Mouse (Mus musculus): Measurements from ENCODE around the gene Pygl.
"Not testable (repeated sequence)": the region's sequence is repeated elsewhere in the genome, so short reads cannot be mapped to it uniquely, and the experiment has no call there.

Pygl gene

DNA sequence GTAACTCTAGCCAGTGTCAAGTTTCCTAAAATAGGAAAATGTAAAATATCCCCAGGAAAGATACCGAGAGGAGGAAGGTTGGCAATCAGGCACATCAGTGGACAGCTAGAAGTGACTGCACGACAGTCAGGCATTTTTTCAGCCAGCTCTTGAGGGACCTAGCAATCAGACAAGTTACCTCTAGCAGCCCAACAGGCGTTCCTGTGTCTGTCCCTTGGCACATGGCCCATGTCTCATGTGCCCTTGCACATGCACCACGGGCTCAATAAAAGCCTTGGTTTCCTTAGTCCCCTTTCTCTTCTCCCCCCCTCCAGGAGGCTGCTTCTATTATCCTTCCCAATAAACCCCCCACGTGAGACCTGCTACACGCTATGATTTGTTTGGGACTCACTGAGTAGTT lies 75.1 kb downstream of the Pygl start:
- DNase-seq (ENCODE audit: low spot score): no peak

DNA sequence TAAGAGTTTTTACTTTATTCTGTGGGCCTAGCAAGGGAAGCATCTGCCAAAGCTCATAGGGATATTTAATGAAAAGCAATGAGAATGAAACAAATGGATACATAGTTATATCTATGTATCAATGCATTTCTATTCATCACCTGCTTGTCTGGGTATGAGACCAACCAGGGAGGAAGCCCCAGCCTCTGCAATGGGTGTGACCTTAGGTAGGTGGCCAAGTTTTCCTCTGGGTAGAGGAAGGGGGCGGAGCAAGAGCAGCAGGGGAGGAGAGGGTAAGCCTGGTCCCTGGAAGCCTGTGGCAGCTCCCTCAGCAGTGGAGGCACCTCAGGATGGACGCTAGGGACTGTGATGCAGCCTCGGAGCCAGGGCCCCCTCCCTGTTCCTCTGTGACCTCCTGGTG lies 77.4 kb downstream of the Pygl start, which contains the start of gene Abhd12b:
Gene Abhd12b, plus strand, starts transcription at position 301 of the 400 bp plus-strand sequence.
- DNase-seq (ENCODE audit: low spot score): no peak

DNA sequence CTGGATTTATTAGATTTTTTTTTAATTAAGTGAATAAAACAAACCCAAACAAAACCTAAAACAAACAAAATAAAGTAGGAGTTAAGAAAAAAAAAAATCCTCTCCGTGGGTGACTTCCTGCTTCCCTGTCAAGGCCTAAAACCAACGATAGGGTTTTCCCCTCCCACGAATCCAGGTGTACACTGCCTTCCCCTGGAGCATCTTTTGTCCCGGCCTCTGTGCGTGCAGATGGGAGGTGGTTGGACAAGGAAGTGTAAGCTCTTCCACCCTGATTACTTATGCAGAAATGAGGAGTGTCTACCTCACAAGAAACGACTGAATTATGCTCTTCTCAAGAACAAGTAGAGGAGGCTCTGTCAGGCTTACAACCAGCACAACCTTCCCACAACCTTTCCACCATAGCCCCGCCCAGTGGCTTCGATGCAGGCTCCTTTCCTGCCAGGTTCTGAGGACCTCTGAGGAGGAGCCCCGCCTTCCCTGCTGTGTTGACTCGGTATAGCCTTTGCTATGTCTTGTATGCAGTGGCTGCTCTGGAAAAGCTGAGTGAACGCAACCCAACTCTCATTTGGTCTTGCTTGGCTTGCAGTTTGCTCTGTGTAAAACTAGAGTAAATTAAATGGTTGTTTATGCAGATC lies 82.5 kb downstream of the Pygl start:
- no peak for DNase-seq (ENCODE audit: low spot score)

DNA sequence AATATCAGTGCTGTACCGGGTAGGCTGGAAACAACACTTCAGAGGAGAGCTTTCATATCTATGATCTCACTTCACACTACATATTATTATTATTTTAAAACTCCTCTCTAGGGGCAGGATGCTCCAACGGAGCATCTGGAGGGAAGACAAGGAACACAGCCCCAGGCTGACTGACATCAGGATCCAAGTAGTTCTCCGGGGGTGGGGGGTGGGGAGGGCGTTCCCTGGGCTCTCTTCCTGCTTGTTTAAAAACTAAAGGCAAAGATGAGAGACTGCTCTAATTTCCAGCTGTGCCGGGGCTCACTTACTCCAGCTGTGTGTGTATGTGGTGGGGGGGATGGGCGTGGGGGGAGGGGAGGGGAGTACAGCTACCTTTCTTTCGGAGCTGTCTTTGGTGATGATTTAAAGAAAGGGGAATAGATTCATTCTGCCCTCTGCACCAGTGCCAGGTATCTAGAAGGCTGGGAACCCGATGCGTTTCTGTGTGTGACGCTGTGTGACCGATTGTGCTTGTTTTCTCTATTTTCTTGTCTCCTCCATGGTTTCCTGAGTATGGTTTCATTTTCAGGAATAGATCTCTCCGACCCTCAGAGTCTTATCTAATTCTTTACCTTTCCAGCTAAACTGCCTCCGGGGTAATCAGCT lies 83.2 kb downstream of the Pygl start:
- no peak for DNase-seq (ENCODE audit: low spot score)

DNA sequence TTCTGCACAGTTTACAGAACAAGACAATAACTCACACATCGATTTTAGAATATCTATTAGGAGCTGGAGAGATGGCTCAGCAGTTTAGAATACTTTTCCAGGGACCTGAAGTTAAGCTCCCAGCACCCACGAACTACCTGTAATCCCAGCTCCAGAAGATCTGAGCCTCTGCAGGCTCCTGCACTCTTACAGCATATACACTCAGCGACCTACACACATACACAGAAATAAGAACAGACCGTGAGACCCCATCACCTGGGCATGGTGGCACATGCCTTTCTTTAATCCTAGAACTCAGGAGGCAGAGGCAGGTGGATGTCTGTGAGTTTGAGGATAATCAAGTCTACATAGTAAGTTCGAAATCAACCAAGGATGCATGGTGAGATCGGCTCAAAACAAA lies 85.7 kb downstream of the Pygl start:
- DNase-seq (ENCODE audit: low spot score): no peak

DNA sequence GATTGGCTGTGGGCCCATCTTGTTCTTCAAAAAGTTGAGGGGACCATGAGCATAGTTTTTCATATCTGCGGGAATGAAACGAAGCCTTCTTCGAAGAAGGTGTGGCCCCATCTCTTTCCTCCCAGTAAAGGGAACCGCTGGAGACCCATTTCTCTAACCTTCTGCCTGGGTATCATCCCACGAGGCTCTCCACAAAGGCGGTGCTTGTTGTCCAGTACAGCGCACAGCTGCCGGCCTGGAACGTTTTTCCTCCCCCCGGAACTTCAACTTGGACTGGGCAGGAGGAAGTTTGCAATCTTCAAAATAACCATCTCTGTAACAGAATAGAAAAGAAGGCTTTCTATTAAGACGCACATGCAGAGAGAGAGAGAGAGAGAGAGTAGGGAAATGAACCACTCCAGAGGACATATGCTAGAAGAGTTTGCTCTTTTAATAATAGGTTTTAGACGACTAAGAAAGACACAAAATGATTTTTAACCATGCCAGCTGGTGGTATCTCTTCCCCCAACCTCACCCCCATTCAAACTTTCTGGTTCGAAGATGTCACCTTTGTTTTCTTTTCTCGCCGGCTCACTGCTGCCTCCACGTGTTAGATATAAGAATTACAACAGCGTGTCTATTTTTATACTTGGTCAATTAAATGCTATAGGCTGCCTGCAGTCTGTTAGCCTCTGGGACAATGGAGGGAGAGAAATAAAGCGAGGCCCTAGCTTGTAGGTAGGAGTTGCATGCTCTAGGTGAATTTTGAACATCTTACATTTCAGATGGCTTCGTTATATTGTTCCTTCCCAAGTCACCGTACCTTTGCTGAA lies 86.4 kb downstream of the Pygl start:
- no peak for DNase-seq (ENCODE audit: low spot score)

DNA sequence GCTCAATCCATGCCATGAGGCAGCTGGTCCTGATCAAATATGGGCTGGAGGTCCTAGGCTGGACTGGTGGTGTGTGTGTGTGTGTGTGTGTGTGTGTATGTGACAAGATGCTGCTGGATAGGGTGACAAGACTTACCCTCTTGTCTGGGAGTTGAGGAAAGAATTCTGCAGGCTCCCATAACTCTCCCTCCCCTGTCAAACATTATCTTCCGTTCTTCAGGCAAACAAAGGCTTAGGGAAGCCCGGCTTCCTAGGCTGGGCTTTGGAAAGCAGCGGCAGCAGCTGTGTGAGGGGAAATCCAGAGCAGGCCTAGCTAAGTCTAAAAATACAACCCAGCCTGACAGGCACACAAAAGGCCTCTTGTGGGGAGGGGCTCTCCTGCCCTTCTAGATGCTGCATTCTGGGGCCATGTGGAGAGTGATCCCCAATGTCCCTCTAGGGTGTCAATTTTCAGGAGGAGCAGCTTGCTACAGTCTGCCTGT lies 87.1 kb downstream of the Pygl start:
- not testable (repeated sequence) for DNase-seq (ENCODE audit: low spot score)

DNA sequence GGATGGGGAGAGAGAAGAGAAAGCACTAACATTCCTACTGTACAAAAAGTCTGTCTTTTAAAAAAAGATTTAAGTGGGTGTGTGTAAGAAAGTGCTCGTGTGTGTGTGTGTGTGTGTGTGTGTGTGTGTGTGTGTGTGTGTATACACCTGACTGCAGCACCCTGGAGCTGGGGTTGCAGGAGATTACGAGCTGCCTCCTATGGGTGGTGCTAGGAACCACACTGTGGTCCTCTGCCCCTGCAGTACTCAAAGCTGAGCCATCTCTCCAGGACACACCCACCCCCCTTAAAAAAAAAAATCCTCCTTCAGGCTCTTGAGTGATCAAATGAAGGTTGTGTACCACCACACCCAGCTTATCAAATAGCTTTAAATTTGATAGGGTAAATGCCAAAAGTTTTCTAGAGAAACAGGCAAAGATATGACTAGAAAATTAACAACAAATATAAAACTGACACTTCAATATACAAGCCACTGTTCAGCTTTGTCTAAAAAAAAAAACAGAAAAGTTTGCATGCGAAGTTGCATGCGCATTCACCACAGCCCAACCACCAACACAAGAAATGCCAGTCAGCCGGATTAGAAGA lies 90.2 kb downstream of the Pygl start:
- no peak for DNase-seq (ENCODE audit: low spot score)

All from urinary bladder, postnatal 10 days (tissue).